Mouse (Mus musculus) liver, embryonic 11.5 days (tissue): Measurements from ENCODE around the gene Vsig8. TPM values are rescaled to one million over a fixed set of nuclear protein-coding genes. Genes with fewer than 3 reads are reported as not detected.

ENCODE experiments used
- ATAC-seq: fragments of 200-750 bp; cut with Nextera tagmentation; replicated peaks from 2 replicates; pipeline ENCODE4 v1.8.0; 2017; ENCODE audit warnings: moderate number of reproducible peaks, mild to moderate bottlenecking, moderate TSS enrichment, moderate library complexity; ENCODE audit not compliant: low FRiP score
- DNase-seq: peaks from one replicate; pipeline ENCODE4 v3.0.0-alpha.2; 2017; ENCODE audit warnings: low spot score
- H3K27ac ChIP-seq: fragments of 300-500 bp; sonication (generic); 2 replicates; pipeline ENCODE4 v1.5.1; 2014; ENCODE audit warnings: mild to moderate bottlenecking, low read depth, low read length, control low read depth
- H3K27me3 ChIP-seq: fragments of 300-500 bp; sonication (generic); replicated peaks from 2 replicates; pipeline ENCODE4 v1.6.1; 2014; ENCODE audit warnings: low read length, mixed read lengths; ENCODE audit not compliant: control insufficient read depth, insufficient read depth
- H3K36me3 ChIP-seq: fragments of 300-500 bp; sonication (generic); 2 replicates; pipeline ENCODE4 v1.6.1; 2014; ENCODE audit warnings: mild to moderate bottlenecking, low read length, moderate library complexity, mixed read lengths; ENCODE audit not compliant: control insufficient read depth, insufficient read depth
- H3K4me1 ChIP-seq: fragments of 300-500 bp; sonication (generic); replicated peaks from 2 replicates; pipeline ENCODE4 v1.6.1; 2014; ENCODE audit warnings: low read length, mixed read lengths; ENCODE audit not compliant: control insufficient read depth, insufficient read depth
- H3K4me2 ChIP-seq: fragments of 300-500 bp; sonication (generic); 2 replicates; pipeline ENCODE4 v1.6.1; 2014; ENCODE audit warnings: mild to moderate bottlenecking, control low read depth, moderate library complexity
- H3K4me3 ChIP-seq: fragments of 300-500 bp; sonication (generic); 2 replicates; pipeline ENCODE4 v1.5.1; 2014; ENCODE audit warnings: low read depth, low read length, control low read depth
- H3K9ac ChIP-seq: fragments of 300-500 bp; sonication (generic); 2 replicates; pipeline ENCODE4 v1.6.1; 2014; ENCODE audit warnings: low read depth, low read length, control low read depth
- H3K9me3 ChIP-seq: fragments of 300-500 bp; sonication (generic); 2 replicates; pipeline ENCODE4 v1.6.1; 2016; ENCODE audit warnings: low read length, inconsistent platforms, mixed read lengths; ENCODE audit not compliant: control insufficient read depth
- WGBS: fragments of 180-500 bp; shearing (Covaris S2); extraction: QIAGEN DNeasy Blood & Tissue Kit; methylation state at CpG from one replicate; pipeline ENCODE4 v1.1.7; 2014; 5-methylcytosine and 5-hydroxymethylcytosine counted together
- polyA plus RNA-seq: library from polyadenylated mRNA; unstranded; fragments of >200 nt; fragmentation: Nextera tagmentation; extraction: Ambion mirVana; gene quantifications from 2 replicates; pipeline ENCODE4 v1.2.1, GENCODE M21; 2014

Vsig8 gene
- polyA plus RNA-seq, 1 experiment from 2014 or later, result not detected

GRCm38 (mm10) chr1:172513525-172514212 lies 42.1 kb upstream of the Vsig8 start:
- Histone ChIP-seq H3K27me3 (no peaks in the 10 kb centered on the region), H3K36me3 (no peaks in the 10 kb centered on the region), H3K9ac (peak overlapping the region; percentile 50; the same call in 1 of the 2 replicates), H3K4me2 (peak overlapping the region; percentile 64), H3K4me1 (peaks cover 30% of the 10 kb centered on the region), H3K27ac (peak overlapping the region; percentile 86), H3K9me3 (peaks cover 4% of the 10 kb centered on the region), H3K4me3 (peak overlapping the region; percentile 31)
- DNase-seq (peak; percentile 70), ATAC-seq (peak; percentile 72)
- 28% methylated on average over 17 of the region's 17 CpGs for WGBS

DNA sequence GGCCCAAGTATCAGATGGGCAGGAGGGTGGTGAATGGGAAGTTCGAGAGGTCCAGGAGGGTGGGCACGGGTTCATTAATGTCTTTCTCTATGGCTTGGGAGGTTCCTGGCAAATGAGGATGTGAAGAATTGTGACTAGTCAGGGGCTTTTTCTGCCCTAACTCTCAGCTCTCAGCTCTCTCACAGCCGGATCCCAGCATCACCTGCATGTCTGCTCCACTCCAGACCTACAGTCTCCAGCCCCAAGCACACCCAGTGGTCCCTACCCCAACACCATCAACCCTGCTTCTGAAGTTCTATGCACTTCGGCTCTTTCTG lies 41.6 kb upstream of the Vsig8 start:
- ATAC-seq (no peak), DNase-seq (no peak)
- H3K4me3 ChIP-seq, result peak overlapping the region; percentile 10; the same call in 1 of the 2 replicates
- peaks cover 4% of the 10 kb centered on the region for H3K9me3 ChIP-seq
- WGBS, result 34% methylated on average over 4 of the region's 4 CpGs
- peak overlapping the region; percentile 86 for H3K27ac ChIP-seq
- H3K4me2 ChIP-seq, result peak overlapping the region; percentile 64
- H3K36me3 ChIP-seq, result no peaks in the 10 kb centered on the region
- H3K4me1 ChIP-seq, result peaks cover 30% of the 10 kb centered on the region
- no peak overlapping the region for H3K9ac ChIP-seq
- H3K27me3 ChIP-seq, result no peaks in the 10 kb centered on the region

- DNase-seq (no peak), ATAC-seq (no peak)
- no peaks in the 10 kb centered on the region for H3K36me3 ChIP-seq
- peak overlapping the region; percentile 64 for H3K4me2 ChIP-seq
- 59% methylated on average over 7 of the region's 7 CpGs for WGBS
- no peak overlapping the region for H3K4me3 ChIP-seq
- no peaks in the 10 kb centered on the region for H3K27me3 ChIP-seq
- H3K9ac ChIP-seq, result no peak overlapping the region
- peaks cover 30% of the 10 kb centered on the region for H3K4me1 ChIP-seq
- peak overlapping the region; percentile 86 for H3K27ac ChIP-seq
- peaks cover 4% of the 10 kb centered on the region for H3K9me3 ChIP-seq
Observed at GRCm38 (mm10) chr1:172514551-172515268, 41.0 kb upstream of the Vsig8 start.

- no peak overlapping the region for H3K9ac ChIP-seq
- no peaks in the 10 kb centered on the region for H3K36me3 ChIP-seq
- no peak overlapping the region for H3K4me2 ChIP-seq
- H3K27ac ChIP-seq, result peak overlapping the region; percentile 49; the same call in 1 of the 2 replicates
- H3K4me3 ChIP-seq, result no peak overlapping the region
- ATAC-seq (0 out of 2 replicates have a peak, but pooled peaks have one; percentile 11), DNase-seq (no peak)
- H3K9me3 ChIP-seq, result peaks cover 4% of the 10 kb centered on the region
- WGBS, result 57% methylated on average over 1 of the region's 1 CpGs
- peaks cover 34% of the 10 kb centered on the region for H3K4me1 ChIP-seq
- H3K27me3 ChIP-seq, result no peaks in the 10 kb centered on the region
Observed at GRCm38 (mm10) chr1:172515396-172515795, 40.3 kb upstream of the Vsig8 start.

GRCm38 (mm10) chr1:172518013-172518412 lies 37.7 kb upstream of the Vsig8 start:
- Histone ChIP-seq H3K9me3 (peaks cover 4% of the 10 kb centered on the region), H3K36me3 (no peaks in the 10 kb centered on the region), H3K4me1 (peaks cover 33% of the 10 kb centered on the region), H3K27ac (no peak overlapping the region), H3K4me3 (no peak overlapping the region), H3K4me2 (no peak overlapping the region), H3K27me3 (peaks cover 7% of the 10 kb centered on the region; the same call in 1 of the 2 replicates), H3K9ac (no peak overlapping the region)
- no peak for ATAC-seq
- WGBS, result 71% methylated on average over 4 of the region's 4 CpGs
- no peak for DNase-seq

GRCm38 (mm10) chr1:172519644-172520043 lies 36.1 kb upstream of the Vsig8 start:
- Histone ChIP-seq H3K4me3 (no peak overlapping the region), H3K4me1 (peaks cover 19% of the 10 kb centered on the region), H3K4me2 (no peak overlapping the region), H3K27me3 (peaks cover 7% of the 10 kb centered on the region; the same call in 1 of the 2 replicates), H3K9me3 (peaks cover 4% of the 10 kb centered on the region), H3K36me3 (no peaks in the 10 kb centered on the region), H3K9ac (no peak overlapping the region), H3K27ac (no peak overlapping the region)
- DNase-seq, result no peak
- no peak for ATAC-seq
- WGBS, result 59% methylated on average over 6 of the region's 6 CpGs

GRCm38 (mm10) chr1:172520576-172521440 lies 34.9 kb upstream of the Vsig8 start, which contains the start of gene Cfap45:
Gene Cfap45 (plus strand): TSS chr1:172520801.
- Histone ChIP-seq H3K4me2 (peak within 1 kb of the TSS; percentile 61), H3K9ac (no peak within 1 kb of the TSS), H3K27me3 (peaks cover 7% of the 10 kb centered on the region; the same call in 1 of the 2 replicates), H3K4me1 (peaks cover 13% of the 10 kb centered on the region; the same call in 1 of the 2 replicates), H3K27ac (no peak within 1 kb of the TSS), H3K4me3 (peak within 1 kb of the TSS; percentile 37), H3K9me3 (peaks cover 4% of the 10 kb centered on the region), H3K36me3 (no peaks in the 10 kb centered on the region)
- 5% methylated on average over 28 of the region's 28 CpGs for WGBS
- peak; percentile 79 for DNase-seq
- ATAC-seq, result peak; percentile 76

- DNase-seq, result no peak
- WGBS, result 44% methylated on average over 7 of the region's 7 CpGs
- Histone ChIP-seq H3K4me1 (peaks cover 26% of the 10 kb centered on the region), H3K27ac (no peak overlapping the region), H3K36me3 (no peaks in the 10 kb centered on the region), H3K4me3 (no peak overlapping the region), H3K9me3 (peaks cover 3% of the 10 kb centered on the region), H3K27me3 (peaks cover 9% of the 10 kb centered on the region), H3K9ac (no peak overlapping the region), H3K4me2 (no peak overlapping the region)
- ATAC-seq, result no peak
Observed at GRCm38 (mm10) chr1:172522524-172522923, 33.2 kb upstream of the Vsig8 start.
